Mouse (Mus musculus): ENCODE measurements around the gene Zfp526. TPM values are rescaled to one million over a fixed set of nuclear protein-coding genes. Genes with fewer than 3 reads are reported as not detected.

Gene Zfp526
- total RNA-seq, 2 experiments from 2014 or later = 6.3 to 7.4 TPM

DNA sequence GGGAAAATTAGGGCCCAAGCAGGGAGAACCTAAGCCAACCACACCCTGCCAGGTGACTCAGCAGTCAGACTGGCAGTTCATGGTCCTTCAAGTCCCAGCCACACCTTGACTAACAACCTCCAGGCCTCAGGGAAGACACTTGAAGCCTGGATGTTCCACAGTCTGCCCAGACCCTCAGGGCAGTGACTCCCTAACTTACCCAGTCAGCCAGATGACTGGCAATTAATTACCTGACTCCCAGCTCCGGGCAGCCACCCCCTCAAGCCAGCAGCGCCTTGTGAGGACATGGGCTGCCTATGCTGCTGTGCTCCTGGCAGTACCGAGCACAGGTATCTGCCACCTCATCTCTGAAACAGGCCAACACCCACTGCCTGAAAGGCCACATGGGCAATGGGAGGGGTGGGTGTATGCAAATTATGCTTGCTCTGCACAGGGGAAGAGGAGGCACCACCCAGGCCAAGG lies 12.0 kb upstream of the Zfp526 start:
- no peak for DNase-seq

DNA sequence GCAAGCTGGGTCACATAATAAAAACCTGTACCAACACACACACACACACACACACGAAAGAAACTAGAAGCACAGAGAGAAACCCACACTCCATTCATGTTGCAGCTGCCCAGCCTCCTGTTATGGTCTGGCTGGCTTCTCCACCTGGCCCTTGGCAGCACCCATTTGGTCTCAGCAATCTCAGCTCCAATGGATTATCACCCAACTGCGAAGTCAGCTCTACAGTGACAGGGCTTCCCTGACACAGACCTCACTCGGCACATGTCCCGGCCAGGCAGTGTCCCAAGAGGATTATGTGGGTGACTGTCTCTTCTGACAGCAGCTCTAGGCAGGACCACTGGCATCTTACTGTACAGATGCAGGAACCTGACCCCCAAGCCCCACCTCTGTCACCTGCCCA lies 10.7 kb upstream of the Zfp526 start:
- DNase-seq = peak in 1 of 2 experiments; percentile 43

DNA sequence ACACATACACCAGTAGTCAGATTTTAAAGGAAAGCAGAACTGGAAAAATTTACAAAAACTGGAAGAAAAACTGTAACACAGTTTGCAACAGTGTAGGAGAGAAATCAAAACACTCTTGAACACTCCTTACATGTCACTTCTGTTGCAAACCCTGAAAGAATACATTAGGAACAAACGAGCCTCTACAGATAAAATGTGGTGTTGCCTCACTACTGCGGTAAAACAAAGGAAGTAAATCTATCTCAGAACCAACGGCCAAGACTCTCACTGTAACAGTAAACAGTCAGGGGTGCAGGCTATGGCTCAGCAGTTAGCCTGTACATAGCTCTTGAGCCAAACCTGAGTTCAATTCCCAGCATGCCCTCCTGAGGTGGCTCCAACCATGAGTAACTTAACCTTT lies 8.1 kb upstream of the Zfp526 start:
- no peak for DNase-seq

DNA sequence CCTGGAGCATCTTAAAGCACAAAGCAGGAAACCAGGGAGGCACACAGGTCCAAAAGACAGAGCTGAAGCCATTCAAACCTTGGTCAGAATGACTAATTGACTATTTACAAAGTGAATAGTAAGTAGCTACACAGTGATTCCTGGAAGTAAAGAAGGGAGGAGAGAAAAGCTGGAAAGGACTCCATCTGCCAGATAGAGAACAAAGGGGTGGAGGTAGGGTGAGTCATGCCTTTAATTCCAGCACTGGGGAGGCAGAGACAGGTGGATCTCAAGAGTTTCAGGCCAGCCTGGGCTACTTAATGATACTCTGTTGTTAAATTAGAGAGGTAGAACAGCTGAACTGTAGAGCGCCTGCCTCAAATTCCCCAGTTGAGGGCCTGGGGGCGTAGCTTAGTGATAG lies 7.1 kb upstream of the Zfp526 start:
- DNase-seq = no peak

DNA sequence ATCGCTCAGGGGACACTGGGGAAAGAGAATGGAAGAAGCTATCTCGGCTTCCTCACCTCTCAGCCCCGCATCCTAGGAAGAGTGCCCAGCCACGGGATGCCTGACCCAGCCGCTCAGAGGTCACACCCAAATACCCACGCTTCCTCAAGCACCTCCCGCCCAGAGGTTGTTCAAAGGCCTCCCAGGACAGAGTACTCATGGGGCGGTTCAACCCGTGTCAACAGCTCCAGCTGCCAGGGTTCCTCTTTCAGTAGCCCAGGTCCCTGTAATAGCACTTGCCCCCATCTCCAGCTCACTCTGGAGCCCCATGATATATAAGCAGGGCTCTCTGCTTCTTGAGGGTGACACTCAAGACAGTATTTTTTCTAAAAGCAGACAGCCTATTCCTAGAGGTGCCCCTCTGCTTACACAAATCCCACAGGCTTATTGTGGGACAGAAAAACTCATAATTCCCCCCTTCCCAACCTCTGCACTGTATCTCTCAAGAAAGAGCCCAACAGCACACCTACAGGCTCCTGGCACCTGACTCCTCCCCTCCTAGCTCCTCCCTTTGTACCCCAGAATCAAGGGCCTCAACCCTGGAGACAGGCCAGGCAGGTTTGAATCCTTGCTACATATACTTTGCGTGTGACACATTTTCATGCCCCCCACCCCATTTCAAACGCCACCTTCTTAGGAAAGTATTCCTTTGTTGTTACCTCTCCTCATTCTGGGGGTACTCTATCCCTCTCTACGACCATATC lies 3.4 kb upstream of the Zfp526 start:
- no peak for DNase-seq

DNA sequence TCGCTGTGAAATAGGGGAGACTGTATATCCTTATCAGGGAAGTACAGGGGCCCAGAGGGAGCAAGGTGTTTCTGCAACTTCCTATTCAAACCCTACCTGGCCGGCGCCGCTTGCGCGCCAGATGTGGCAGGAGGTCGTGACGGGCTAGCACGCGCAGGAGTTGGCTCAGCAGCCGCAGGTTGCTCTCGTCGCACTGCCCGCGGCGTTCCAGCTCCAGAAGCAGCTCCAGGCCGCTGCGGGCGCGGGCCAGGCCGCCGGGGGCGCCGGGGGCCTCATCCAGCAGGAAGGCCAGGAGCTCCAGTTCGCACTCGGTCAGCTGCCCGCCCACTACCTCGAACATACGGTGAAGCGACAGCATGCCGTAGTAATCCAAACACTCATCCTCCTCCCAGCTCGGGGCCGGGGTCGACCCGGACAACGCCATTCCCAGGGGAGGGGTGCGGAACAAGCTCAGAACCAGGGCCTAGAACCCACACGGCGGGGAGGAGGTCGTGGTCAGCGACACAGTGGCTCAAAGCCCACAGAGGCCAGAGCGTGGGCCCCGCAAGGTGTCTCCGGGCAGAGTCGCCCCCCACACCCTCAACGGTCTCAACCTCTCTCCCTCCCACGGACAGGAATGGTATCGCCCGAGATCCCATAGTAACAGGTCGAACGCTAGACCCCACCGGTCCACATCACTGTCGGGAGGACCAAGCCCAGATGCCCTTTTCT lies 2.4 kb upstream of the Zfp526 start:
- DNase-seq = peak; percentile 39 to 43

DNA sequence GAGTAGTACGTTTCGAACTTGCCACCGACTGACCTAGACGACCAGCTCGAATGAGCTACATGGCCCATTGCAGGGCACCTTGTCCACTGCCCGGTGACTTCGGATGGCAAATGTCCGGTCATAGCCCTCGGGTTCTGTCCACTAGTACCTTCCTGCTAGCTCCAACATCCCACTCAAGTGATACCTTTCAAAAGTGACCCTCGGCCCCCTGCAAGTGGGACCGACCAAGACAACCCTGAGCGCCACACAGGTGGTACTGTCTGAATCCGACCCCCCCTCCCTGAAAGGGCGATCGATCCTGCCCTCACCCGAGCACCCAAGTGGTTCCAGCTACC lies 1.8 kb upstream of the Zfp526 start:
- no peak for DNase-seq

DNA sequence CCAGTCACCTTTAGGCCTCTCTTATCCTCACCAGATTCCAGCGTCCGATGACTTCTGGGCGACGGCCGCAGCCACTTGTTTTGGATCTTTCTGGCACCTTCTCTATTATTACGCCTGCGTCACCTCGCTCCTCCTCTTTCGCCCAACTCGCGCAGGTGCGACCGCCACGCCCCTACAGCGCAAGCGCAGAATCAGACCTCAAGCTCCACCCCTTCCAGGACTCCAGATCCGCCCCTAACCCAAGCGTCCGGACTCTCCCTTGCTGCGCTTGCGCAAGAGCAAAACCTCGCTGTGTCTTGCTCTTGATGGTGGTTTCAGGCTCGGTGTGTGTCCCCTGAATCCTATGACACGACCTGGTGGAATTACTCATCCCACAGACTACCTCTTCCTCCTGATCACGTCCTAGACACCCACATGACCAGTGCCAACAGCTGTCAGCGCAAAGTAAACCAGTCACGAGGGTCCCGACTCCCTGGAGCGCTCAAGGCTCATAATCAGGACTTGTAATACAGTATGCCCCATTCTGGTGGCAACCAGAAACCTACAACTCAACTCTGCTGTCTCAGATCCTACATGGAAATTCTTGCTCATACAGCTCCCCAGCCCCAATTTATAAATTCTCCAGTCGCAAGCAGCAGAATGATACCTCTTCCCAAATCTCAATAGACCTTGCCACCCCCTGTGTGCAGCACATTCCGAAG lies 1.3 kb upstream of the Zfp526 start:
- DNase-seq = peak; percentile 98

DNA sequence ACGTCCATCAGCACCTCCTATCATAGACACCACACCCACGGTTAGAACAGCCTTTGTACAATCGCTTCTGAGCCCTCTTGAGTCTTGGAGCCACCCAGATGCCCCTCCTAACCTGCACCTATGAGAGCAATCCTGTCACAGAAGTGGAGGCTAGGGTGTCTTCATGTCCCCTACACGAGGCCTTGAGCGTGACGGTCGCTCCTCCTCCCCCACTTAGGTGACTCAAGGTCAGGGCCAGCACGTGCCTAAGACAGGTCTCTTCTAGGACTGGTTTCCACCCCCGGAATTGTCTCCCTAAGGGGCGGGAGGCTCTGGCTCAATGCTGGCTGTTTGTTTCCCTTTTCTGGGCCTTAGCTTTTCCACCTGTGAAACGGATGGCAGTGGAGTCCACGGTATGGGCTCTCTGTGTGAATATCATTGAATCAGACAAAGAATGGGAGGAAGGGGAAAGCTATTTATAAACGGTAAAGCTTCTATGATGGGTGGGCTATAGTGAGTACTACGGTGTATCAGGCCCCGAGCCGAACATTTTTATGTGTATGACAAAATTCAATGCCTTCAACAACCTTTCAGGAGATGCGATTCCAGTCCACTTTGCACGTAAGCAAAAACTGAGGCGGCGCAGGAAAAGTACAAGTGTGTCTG lies 646 bp upstream of the Zfp526 start, which contains the start of gene Dedd2:
Dedd2 (minus strand) TSS at position 159 of the 645 bp plus-strand sequence.
- DNase-seq = peak; percentile 52 to 73

DNA sequence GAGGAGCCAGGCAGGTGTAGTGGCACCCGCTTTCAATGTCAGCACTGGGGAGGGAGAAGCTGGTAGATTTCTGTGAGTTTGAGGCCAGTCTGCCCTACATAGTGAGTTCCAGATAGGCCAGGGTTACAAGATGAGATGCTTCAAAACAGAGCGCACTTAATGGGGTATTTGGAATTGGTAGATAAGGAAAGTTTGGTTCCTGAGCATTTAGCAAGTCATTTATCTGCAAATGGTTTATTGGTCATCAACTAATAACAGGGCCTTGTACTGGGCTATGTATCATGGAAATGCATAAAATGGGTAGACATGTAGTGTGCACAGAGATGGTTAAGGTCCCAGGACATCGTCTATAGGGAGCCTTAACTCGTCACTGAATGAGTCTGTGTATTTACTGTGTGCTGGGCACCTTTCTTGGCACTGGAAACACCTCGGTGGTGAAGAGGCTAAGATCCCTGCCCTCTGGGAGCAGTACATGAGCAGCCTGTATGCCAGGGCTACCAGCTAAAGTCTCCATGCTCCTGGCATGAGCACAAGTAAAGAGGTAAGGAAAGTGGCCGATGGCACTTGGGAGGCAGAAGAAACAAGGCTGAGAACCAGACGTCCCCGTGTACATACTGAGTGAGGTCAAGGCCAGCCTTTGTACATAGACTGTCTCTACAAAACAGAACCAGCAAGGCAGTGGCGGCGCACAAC lies 1.2 kb downstream of the Zfp526 start:
- DNase-seq = no peak

DNA sequence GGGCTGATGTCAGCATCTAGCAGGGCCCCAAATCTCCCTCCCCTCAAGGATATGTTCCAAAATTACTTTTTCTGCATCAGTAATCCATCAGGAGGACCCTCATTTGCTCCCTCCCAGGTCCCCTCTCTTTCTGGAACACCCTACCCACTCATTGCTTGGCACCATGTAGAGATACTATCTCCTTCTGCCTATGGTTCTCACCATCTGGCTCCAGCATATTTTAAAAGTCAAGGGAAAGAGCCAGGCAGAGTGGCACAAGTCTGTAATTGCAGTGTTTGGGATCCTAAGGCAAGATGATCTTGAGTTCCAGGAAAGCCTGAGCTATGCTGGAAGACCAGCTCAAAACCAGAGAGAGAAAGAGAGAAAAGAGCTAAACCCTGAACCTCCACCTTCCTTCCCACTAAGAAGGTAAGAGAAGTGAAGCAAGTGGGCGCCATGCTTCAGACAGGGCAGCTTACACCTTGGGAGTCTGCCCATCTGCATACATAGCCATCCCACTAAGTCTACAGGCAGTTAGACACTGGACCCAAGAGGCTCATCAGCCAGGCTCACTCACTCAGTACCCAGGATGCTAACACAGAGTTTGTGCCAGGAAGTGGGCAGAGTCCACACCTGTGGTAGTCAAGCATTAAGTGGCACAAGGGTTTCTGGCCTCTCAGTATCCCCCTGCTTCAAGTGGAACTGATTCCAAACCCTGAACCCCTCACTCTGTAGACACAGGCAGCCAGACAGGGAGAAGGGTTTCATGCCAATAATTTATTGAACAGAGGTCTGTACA lies 6.5 kb downstream of the Zfp526 start:
- DNase-seq = no peak

DNA sequence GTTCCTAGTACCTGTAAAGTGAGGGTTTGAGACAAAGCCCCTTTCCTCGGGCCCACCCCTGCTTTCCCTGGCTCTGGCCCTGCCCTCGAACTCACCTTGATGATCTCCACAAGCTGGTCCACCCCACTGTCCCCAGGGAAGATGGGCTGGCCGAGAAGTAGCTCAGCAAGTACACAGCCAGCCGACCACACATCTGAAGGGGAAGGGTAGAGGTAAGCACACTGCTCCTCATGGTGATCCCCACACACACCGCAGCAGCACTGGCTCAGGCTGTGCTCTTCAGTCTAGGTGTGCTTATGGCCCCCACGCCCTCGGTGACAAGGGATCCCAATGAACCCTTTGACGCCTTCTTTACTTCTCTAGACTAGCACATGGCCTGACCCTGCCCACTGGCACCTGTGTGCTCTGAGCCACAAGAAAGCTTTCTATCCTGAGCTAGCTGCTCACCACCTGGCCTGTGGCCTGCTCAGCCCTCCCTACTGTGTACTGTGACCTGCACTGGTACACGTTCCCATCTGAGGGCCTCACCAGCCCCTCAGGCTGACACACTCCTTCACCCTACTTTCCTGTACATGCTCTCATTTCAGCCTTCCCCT lies 9.6 kb downstream of the Zfp526 start:
- DNase-seq = no peak

DNA sequence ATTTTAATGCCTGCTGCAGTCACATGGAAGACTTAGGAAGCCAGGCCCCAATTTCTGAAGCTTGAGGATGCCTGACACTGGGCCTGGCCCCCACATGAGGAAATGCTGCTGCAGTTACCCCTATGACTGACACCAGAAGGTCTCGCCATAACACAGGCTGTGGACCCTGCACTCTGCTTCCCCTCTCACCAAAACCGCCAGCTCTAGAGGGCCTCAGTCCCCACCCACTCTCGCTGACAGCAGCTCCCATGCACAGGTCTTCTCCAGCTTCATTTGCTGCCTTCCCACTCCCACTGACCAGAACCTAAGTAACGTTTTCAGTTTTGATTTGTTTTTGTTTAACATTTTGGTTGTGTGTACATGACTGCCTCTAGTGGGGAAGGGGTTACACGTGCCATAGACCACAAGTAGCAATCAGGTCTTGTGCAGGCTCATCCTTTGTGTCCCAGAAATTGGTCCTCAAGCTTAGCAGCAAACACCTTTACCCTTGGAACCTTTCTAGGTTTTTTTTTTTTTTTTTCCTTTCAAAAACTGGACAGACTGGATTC lies 10.9 kb downstream of the Zfp526 start:
- DNase-seq = no peak

DNA sequence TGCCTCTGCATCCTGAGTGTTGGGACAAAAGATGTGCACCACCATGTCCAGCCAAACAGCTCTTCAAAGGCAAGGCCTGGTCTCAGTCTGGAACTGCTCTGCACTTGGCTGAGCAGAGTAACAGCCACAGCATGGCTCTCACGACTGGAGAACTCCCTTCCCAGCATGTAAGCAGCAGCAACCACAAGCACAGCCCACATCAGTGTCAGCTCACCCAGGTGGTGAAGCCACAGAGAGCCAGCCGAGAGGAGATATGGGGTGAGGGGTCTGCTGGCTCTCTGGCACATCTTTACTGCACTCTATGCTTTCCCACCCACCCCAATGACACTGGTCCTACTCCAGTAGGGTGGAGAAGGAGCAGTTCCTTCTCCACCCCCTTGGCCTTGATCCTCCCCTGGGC lies 11.8 kb downstream of the Zfp526 start:
- DNase-seq = no peak

DNA sequence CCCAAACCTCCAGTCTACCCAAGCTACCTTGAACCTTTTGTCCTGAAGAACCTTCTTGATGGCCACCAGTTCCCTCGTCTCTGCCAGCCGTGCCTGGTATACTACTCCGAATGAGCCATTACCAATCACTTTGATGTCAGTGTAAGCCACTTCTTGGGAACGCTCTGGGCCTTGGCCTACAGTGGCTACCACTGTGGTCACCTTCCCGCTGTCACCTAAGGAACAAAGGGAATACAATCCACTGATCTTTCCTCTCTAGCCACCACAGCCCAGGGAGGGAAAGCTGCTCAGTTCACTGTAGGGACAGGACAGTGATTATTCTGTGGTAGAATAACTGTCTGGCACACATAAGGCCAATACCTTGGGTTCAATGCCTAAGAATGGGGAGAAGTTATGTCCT lies 14.3 kb downstream of the Zfp526 start:
- no peak for DNase-seq

DNA sequence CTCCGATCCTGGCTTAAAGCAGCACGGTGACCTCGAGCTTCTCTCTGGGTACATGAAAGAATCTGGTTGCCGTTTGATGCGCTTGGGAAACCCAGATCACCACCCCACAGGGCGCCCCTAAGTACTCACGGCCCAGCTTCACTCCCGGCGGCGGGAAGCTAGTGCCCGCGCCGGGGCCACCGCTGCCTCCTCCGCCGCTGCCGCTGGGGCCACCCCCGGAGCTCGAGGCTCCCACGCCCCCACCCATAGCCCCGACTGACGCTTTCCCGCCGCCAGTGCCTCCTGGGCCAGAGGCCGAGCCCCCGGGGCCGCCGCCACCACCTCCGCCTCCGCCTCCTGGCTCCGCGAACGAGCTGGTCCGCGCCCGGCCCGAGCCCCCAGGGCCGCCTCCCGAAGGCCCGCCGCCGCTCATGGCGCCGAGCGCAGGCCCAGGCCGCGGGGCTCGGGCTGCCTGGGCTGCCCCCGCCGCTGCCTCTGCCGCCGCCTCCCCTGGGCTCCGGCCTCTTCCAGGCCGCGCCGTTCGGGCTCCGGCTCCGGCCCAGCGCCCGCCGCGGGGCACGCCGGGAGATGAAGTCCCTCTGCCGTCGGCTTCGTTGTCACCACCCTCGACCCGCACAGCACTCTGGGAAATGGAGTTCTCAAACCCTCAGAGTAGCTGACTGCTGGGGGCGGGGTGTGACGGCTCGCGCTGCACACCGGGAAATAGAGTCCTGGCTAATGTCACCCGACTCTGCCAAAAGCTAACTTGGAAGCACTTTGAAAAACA lies 16.2 kb downstream of the Zfp526 start, which contains the start of gene Gsk3a:
Gsk3a (minus strand) TSS at position 603 of the 766 bp plus-strand sequence.
- peak; percentile 99 to 100 for DNase-seq

DNA sequence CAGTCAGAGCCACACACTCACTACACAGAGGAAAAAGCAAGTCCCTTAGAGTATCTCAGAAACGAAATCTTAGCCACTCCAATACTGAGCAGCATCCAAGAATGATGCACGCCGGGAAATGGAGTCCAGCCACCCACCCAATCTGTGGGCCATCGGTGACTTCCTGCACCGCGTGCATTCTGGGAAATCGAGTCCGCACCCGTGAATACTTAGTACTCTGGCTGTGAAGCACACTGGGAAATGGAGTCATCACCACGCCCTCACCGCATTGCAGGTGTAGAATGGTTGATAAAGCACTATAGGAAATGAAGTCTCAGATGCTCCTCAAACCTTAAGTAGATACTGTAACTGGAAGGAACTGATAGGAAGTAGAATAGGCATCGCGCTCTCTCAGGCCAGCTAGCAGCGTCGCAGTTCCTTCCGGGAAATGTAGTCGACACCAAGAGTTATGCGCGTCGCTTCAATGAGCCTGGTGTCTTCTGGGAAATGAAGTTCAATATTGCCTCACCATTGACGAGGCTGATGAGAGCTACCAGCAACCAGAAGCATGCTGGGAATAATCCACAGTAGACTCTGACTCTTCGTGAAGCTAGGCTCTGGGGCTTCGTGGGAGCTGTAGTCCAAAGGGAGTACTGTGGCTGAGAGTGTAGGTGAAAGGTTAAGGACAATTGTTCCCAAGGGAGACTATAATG lies 16.9 kb downstream of the Zfp526 start:
- peak; percentile 96 to 97 for DNase-seq

DNA sequence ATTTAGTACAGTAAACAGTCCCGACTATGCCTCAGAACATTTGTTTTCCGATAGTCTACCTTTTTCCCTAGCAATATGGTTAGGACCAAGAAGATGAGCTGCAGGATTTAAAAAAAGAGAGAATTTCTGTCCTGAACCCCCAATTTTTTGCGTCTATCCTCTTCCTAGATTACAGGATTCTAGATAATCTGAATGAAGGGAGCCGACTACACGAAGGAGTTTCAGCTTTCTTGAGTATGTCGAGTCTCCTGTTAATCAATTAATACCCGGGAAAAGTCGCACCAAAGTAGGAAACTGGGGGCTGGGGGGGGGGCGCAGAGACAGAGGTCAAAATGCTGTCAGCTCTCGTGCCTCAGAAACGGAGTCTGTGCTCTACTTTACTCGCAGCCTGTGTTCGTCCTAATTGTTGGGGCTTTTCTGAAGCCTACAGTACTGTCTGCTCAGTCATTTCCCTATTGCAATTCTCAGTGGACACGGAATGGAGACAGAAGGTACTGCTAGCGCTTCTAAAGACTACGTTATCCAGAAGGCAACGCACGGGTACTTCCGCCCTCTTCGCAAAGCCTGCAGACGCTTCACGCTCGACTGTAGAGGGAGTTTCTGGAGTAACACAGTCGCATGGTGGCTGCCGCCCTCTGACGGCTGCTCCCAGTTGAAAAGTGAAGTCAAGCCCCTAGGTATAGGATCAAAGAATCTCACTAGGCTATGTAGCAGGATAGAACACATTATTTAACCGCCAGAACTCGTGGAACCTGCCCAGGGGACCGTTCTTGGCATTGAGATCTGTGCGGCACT lies 17.8 kb downstream of the Zfp526 start:
- peak; percentile 89 to 95 for DNase-seq

All from heart, adult 18-20 months (tissue).